Mouse (Mus musculus) CD4-positive, CD25-positive, alpha-beta regulatory T cell, adult 2 months (primary cell): ENCODE results near the gene Fxyd1.
A peak's percentile ranks its signal among the peaks of the same experiment; 100 is the strongest.

Experiments
- DNase-seq: peaks from one replicate; pipeline ENCODE4 v3.0.0-alpha.2; 2012; ENCODE audit warnings: low read depth, low spot score

Fxyd1 gene

GRCm38 (mm10) chr7:31052636-31053434 is 4.2 kb downstream of the Fxyd1 start:
- DNase-seq = peak; percentile 62

DNA sequence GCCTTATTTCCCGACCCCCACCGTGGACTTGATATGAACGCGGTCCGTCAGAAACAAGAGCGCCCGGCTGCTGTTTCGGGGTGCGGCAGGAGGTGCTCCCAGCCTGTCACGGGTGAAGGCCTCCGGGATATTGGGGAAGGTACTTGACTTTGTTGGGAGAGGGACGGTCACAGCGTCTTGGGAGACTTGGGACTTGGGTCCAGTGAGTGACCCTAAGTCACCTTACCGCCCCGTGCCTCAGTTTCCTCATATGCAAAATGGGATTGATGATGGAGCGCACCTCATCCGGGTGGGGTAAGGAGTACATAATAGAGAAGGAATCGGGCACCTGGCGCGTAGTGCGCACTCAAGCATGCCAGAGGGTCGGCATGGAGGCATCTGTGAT is 4.8 kb downstream of the Fxyd1 start:
- DNase-seq = peak; percentile 16

DNA sequence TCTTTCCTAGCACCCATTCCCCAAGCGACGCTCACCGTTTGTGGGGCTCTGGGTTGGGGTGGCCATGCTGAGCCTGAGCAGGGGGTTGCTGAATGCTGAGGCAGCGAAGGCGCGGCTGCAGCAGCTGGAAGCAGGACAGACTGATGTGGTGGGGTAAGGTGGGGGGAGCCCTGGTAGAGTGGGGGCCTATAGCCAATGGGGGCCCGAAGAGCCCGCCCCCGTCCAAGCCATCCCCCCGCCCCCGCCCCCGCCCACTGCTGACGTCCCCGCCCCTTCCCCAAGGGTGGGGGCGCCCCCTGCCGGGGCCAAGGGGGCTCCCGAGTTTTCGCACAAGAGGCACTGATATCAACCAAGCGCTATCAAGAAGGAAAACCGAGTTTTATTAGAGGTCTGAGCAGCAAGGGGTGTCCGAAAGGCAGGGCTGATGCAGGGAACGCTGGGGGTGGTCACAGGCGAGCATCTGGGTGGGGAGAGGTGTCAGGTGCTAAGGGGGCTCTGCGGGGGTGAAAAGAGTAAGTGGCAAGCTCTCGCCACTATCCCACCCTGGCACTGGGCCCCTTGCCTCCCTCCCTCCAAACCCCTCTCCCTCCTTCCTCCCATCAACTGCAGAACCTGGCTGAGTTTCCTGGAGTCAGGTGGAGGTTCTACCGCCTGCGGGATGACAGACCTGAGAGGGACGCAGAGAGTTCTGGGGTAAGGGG is 5.5 kb downstream of the Fxyd1 start, which contains the start of gene Fxyd7:
Fxyd7 (minus strand) TSS at position 147 of the 701 bp plus-strand sequence.
- DNase-seq = peak; percentile 54

DNA sequence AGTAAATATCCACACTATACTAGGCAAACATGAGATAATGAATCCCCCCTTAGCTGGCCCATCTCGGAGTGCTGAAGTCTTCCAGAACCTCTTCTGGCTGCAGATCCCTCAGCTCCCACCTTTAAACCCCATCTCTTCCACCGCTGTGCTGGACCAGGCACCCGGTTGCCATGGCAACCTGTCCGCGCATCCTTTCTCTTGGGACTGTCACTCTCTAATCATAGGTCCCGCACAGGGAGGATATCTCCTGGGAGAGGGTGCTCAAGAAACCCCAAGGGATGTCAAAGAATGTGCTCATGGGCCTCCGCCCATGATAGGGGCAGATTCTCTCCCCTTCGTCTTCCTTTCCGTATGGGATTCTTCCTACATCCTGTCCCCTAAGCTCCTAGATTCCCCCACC is 6.1 kb downstream of the Fxyd1 start:
- peak; percentile 46 for DNase-seq

DNA sequence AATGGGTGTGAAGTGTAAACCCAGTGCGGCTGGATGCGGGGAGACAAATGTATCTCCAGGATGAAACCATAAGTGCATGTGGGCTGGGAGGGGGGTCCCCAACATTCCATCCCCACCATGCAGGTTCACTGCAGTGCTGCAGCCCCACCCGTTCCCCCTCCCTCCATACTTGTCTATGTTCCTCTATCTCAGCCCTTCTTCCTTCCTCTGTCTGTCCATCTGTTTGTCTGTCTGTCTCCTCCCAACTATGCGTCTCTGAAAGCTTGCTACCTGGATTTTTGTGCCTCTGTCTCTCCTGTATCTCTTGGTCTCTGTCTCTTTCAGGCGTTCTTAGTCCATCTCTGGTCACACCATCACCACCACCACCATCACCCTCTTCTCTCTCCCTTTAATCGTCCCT is 6.5 kb downstream of the Fxyd1 start:
- no peak for DNase-seq

DNA sequence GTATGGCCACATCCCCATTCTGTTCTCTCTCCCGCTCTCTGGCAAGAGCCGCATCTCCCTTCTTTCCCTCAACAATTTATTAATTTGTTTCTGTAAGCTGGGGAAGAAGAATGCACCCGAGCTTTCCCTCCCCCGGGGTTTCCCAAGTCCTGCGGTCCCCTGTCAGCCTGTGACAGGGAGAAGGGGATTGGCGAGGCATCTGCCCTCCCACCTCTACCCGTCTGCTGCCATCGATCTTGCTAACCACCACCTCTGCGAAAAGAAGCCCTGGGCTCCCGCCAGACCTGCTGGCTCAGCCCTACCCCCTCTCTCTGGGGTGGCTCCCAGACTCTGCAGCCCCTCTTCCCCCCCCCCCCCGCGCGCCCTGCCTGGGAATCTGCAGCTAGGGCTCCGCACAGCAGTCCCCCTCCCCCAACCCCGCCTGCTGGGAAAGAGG is 7.1 kb downstream of the Fxyd1 start:
- DNase-seq = peak; percentile 41

GRCm38 (mm10) chr7:31049135-31049845 is 7.7 kb downstream of the Fxyd1 start:
- DNase-seq = peak; percentile 58

DNA sequence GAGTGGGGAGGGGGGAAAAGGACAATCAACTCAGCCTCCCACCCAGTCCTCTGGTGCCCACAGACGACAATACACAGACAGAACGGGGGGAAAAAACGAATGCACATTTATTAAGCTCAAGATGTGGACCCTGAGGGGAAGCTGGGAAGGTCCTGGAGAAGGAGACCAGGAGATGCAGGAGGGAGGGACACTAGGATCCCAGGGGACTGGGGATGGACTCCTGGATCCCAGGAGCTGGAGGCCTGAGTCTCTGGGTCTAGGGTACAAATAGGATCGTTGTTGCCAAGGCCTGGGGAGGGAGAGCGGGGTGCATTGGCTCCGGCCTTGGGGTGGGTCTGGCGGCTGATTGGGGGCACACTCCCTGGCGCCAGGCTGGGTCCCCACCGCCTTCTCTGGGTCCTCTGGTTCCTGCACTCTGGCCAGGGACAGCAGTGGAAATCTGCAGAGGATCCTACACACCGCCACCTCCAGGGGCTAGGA is 14.5 kb downstream of the Fxyd1 start, which contains the start of gene Fxyd5:
Fxyd5 (minus strand) TSS at position 51 of the 480 bp plus-strand sequence.
- DNase-seq = no peak

GRCm38 (mm10) chr7:31041662-31042315 is 15.2 kb downstream of the Fxyd1 start:
- peak; percentile 89 for DNase-seq

DNA sequence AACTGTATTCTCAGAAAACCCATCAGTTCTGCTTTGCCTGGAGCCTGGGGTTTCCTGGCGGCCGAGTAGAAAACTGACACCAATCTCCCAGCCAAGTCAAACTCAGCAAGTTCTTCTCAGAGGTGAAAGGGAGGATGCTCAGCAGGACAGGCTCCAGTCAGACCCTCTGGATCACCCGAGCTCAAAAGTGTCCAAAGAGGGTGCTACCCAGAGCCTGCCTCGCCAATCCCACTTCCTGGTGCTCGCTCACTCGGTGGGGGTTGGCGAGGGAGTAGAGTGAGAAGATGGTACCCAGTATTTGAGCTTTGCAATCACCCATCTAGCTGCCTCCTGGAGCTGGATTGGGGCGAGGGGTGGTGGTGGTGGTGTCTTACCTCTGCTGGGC is 16.0 kb downstream of the Fxyd1 start:
- peak; percentile 53 for DNase-seq

- DNase-seq = peak; percentile 41
These were observed 16.5 kb downstream of the Fxyd1 start for GRCm38 (mm10) chr7:31040281-31041022.

DNA sequence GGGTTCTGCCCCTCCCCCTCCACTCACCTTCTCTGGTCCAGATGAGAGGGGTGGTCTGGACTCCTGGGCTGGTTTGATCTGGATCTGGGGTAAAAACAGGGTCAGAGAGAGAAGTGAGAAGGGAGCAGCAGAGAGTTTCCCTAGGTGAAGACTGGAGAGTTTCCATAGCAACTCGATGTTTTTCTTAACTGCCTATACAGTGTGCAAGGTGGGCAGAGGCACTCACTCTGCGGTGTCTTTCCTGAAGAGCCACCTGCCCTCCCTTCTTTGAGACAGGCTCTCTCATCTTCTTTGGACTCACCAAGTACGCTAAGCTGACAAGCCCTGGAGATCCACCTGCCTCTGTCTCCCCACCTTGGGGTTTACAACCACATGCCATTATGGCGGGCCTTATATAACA is 18.0 kb downstream of the Fxyd1 start:
- DNase-seq = peak; percentile 34

DNA sequence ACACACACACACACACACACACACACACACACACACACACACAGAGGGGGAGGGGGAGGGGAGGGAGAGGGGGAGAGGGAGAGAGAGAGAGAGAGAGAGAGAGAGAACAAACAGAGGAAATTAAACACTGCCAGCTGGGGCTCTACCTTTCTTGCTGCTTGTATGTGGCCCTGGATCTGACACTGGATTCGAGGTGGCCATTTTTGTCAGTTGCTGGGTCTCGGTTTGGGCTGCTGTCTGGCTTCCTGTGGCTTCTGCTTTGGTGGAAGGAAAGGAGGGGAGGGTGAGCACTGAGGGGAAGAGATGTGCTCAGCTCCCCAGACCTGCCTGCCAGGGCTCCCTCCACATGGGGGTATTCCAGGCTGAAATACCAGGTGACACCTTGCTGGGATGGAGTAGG is 19.3 kb downstream of the Fxyd1 start:
- DNase-seq = peak; percentile 71

DNA sequence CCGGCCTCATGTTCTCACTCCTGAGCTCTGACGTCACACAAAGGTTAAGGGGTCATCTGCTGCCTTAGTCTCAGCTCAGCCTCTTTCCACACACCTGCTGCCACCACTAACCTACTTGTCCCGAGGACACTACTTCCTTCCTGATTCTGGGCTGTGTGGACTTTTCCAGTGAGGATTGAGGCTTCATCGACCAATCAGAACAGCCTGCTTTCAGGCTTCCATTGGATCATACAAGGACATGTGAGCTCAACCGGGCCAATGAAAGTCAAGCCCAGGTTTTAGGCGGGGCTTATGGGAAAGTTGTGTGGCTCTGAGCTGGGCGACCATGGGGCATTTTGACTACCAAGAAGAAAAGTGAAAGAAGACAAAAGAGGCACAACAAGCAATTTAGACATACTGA is 20.1 kb downstream of the Fxyd1 start:
- peak; percentile 71 for DNase-seq

GRCm38 (mm10) chr7:31035291-31035690 is 21.7 kb downstream of the Fxyd1 start:
- no peak for DNase-seq

DNA sequence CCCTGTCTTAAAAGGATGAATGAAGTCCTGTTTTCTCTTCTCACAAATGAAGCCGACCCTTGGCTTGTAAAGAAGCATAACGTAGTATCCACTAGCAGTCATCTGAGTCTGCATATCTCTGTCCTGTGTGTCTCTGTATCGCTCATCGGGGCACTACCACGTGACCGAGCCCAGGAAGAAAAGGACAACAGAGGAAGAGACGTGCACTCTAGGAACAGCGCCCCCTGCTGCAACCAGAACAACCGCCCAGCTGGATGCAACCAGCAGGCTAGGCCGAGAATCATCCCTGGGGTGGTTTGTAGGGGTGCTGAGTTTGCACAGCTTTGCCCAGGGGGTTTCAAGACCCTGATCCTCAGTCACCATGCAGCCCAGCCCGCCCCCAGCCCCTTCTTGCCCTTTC is 22.2 kb downstream of the Fxyd1 start:
- peak; percentile 88 for DNase-seq

DNA sequence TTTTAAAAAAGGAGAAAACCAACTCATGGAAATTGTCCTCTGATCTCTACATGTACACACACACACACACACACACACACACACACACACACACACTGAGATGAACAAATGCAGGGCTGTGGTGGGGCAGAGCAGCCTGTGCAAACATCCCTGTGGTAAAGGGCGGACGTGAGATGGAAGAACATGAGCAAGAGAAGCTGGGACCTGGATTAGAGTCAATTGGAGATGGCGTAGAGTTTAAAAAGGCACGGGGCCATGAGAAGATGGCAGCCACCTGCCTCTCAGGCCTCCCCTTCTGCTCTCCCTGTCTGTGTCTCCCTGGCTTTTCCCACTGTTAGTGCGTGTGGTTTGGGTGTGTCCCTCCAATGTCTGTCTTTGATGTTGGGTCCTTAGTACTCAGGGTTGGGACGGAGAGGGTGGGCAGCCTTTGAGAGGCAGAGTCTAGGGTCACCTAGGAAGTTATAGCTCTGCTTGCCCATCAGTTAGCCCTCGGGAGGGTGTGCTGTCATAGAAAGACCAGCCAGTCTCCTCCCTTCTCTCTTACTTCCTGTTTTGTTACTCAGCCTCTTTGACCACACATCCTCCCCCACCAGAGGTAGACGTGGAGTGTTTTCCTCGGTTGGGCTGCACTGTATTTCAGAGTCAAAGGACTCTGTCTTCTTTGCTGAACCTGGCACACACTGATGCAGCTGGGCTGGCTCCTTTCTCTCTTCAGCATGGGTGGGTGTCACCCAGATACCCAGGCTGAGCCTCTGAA is 23.4 kb downstream of the Fxyd1 start:
- DNase-seq = peak; percentile 75

GRCm38 (mm10) chr7:31031731-31032130 is 25.3 kb downstream of the Fxyd1 start:
- peak; percentile 70 for DNase-seq

DNA sequence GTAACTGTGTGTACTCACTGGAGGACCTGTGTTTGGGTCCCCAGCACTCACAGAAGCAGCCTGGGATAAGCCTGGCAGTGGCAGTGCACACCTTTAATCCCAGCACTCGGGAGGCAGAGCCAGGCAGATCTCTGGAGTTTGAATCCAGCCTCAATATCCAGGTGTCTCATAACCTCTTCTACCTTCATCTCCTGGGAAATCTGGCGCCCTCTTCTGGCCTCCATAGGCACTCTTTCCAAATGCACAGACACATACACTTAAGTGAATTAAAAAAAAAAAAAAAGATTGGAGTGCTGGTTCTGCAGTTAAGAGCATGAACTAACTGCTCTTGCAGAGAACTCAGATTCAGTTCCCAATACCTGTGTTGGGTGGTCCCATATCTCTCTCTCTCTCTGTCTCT is 26.3 kb downstream of the Fxyd1 start:
- DNase-seq = peak; percentile 51

- DNase-seq = peak; percentile 47
These were observed 28.4 kb downstream of the Fxyd1 start for GRCm38 (mm10) chr7:31028609-31029008.
